Mouse (Mus musculus): ENCODE data around the gene Lgals3bp.

GRCm38 (mm10) chr11:118368330-118368729 lies 33.6 kb downstream of the Lgals3bp start:
- TF ChIP-seq TCF12 (IDR thresholded peaks at IDR 0.05; ENCODE audit: low read depth, low read length) = no peak
- no peak for TF ChIP-seq TBP (conservative IDR thresholded peaks at IDR 0.05; ENCODE audit: low read depth, low read length)
- TF ChIP-seq POLR2A (IDR thresholded peaks at IDR 0.05; ENCODE audit: low read depth, low read length) = no peak
- no peak for TF ChIP-seq MAX (IDR thresholded peaks at IDR 0.05; ENCODE audit: low read length)
- TF ChIP-seq EP300 (IDR thresholded peaks at IDR 0.05; ENCODE audit: low read length) = no peak
- no peak for TF ChIP-seq ELF1 (IDR thresholded peaks at IDR 0.05; ENCODE audit: low read depth, low read length)
- TF ChIP-seq CTCF (conservative IDR thresholded peaks at IDR 0.05 in 1 of 2, IDR thresholded peaks at IDR 0.05 in 1 of 2; ENCODE audit: low read depth in 2 of 2, low read length in 2 of 2) = peak; percentile 53 to 68
- no peak for TF ChIP-seq SIN3A (IDR thresholded peaks at IDR 0.05; ENCODE audit: low read length)
- no peak for TF ChIP-seq ZC3H11A (IDR thresholded peaks at IDR 0.05; ENCODE audit: low read depth, low read length)
- TF ChIP-seq MAFK (IDR thresholded peaks at IDR 0.05; ENCODE audit: insufficient replicate concordance, low read length) = no peak
- no peak for TF ChIP-seq CHD2 (IDR thresholded peaks at IDR 0.05; ENCODE audit: low read length)

All from CH12.LX (cell line).